Mouse (Mus musculus): ENCODE measurements around the gene Paics. TPM values are rescaled to one million over a fixed set of nuclear protein-coding genes. Genes with fewer than 3 reads are reported as not detected.
"Not testable (repeated sequence)": the region's sequence is repeated elsewhere in the genome, so short reads cannot be mapped to it uniquely, and the experiment has no call there.

The Paics gene
- polyA plus RNA-seq, 1 experiment from 2014 or later, result 169 TPM

- peaks cover 16% of the 10 kb centered on the region for H3K36me3 ChIP-seq (ENCODE audit: control insufficient read depth, insufficient read depth, low read length)
- ATAC-seq, result no peak
Observed at GRCm38 (mm10) chr5:76964651-76965050, 13.5 kb downstream of the Paics start.

DNA sequence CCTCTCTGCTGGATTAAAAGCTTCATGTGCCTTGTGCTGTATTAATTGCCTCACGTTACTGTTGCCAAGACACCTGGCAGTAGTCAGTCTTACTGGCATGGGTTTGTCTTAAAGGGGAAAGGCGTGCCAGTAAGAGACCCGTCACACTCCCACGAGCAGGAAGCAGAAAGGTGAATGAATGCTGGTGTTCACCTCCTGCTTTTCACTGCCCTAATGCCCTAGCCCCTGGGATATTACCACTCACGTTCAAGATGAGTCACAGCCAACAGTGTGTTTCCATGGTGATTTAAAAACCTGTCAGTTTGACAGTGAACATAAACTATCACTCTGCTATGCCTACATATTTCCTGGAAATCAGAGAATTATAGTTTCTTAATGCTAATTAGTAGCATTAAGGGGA, 18.1 kb downstream of the Paics start:
- no peak for ATAC-seq
- Histone ChIP-seq H3K4me2 (ENCODE audit: low read depth, low read length) (no peak overlapping the region), H3K27me3 (replicated peaks; ENCODE audit: control insufficient read depth, insufficient read depth, low read length) (no peaks in the 10 kb centered on the region), H3K9me3 (ENCODE audit: control insufficient read depth, low read length) (no peaks in the 10 kb centered on the region), H3K36me3 (ENCODE audit: control insufficient read depth, insufficient read depth, low read length) (peaks cover 13% of the 10 kb centered on the region), H3K4me3 (ENCODE audit: low read length) (no peak overlapping the region), H3K4me1 (ENCODE audit: control insufficient read depth, insufficient read depth, low read length) (peaks cover 5% of the 10 kb centered on the region; the same call in 1 of the 2 replicates), H3K9ac (ENCODE audit: low read depth, low read length) (no peak overlapping the region), H3K27ac (ENCODE audit: low read length) (no peak overlapping the region)
- 65% methylated on average over 5 of the region's 5 CpGs for WGBS

More at GRCm38 (mm10) chr5:76964651-76965050, 13.5 kb downstream of the Paics start:
- WGBS, result 92% methylated on average over 3 of the region's 3 CpGs
- H3K4me2 ChIP-seq (ENCODE audit: low read depth, low read length), result no peak overlapping the region
- no peak overlapping the region for H3K4me3 ChIP-seq (ENCODE audit: low read length)
- H3K9me3 ChIP-seq (ENCODE audit: control insufficient read depth, low read length), result no peaks in the 10 kb centered on the region
- no peak overlapping the region for H3K27ac ChIP-seq (ENCODE audit: low read length)
- no peaks in the 10 kb centered on the region for H3K4me1 ChIP-seq (ENCODE audit: control insufficient read depth, insufficient read depth, low read length)
- no peak overlapping the region for H3K9ac ChIP-seq (ENCODE audit: low read depth, low read length)
- no peaks in the 10 kb centered on the region for H3K27me3 ChIP-seq (replicated peaks; ENCODE audit: control insufficient read depth, insufficient read depth, low read length)

DNA sequence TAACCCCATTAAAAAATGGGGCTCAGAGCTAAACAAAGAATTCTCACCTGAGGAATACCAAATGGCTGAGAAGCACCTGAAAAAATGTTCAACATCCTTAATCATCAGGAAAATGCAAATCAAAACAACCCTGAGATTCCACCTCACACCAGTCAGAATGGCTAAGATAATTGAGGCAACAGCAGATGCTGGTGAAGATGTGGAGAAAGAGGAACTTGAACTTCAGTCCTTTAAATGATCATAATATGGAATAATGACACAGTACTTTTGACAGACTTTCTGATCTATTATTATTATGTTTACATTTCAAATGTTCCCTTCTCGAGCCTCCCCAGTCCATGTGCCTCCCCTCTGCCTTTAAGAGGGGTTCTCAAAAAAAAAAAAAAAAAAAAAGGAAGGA, 20.0 kb downstream of the Paics start:
- not testable (repeated sequence) for H3K36me3 ChIP-seq (ENCODE audit: control insufficient read depth, insufficient read depth, low read length); H3K4me3 ChIP-seq (ENCODE audit: low read length); H3K27ac ChIP-seq (ENCODE audit: low read length); ATAC-seq; H3K27me3 ChIP-seq (replicated peaks; ENCODE audit: control insufficient read depth, insufficient read depth, low read length); H3K4me2 ChIP-seq (ENCODE audit: low read depth, low read length); H3K9ac ChIP-seq (ENCODE audit: low read depth, low read length); H3K9me3 ChIP-seq (ENCODE audit: control insufficient read depth, low read length)
- WGBS, result 59% methylated on average over 1 of the region's 1 CpGs
- peaks cover 11% of the 10 kb centered on the region; the same call in 1 of the 2 replicates for H3K4me1 ChIP-seq (ENCODE audit: control insufficient read depth, insufficient read depth, low read length)

GRCm38 (mm10) chr5:76973488-76973887, 22.4 kb downstream of the Paics start:
- H3K36me3 ChIP-seq (ENCODE audit: control insufficient read depth, insufficient read depth, low read length), result peaks cover 6% of the 10 kb centered on the region; the same call in 1 of the 2 replicates
- H3K4me1 ChIP-seq (ENCODE audit: control insufficient read depth, insufficient read depth, low read length), result peaks cover 11% of the 10 kb centered on the region; the same call in 1 of the 2 replicates
- H3K27me3 ChIP-seq (replicated peaks; ENCODE audit: control insufficient read depth, insufficient read depth, low read length), result no peaks in the 10 kb centered on the region
- WGBS, result 57% methylated on average over 3 of the region's 3 CpGs
- no peaks in the 10 kb centered on the region for H3K9me3 ChIP-seq (ENCODE audit: control insufficient read depth, low read length)
- no peak overlapping the region for H3K27ac ChIP-seq (ENCODE audit: low read length)
- H3K4me2 ChIP-seq (ENCODE audit: low read depth, low read length), result peak overlapping the region; percentile 62
- peak overlapping the region; percentile 92; the same call in 1 of the 2 replicates for H3K9ac ChIP-seq (ENCODE audit: low read depth, low read length)
- peak overlapping the region; percentile 78 for H3K4me3 ChIP-seq (ENCODE audit: low read length)
- no peak for ATAC-seq

DNA sequence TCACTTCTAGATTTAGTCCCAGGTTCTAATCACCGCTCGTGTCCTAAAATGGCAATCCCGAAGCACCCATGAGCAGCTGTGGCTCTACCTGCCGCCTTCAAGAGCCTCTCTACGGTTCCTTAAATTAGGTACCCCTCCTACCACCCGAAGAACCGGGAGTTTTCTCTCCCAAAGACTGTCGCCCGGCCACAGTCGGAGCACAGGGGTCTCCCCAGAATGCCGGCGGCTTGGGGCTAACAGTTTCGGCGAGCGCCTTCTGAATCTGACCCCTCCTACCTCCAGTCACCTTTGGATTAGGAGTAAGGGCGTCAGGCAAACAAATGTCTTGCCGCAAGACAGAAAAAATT, 23.1 kb downstream of the Paics start:
- Histone ChIP-seq H3K4me1 (ENCODE audit: control insufficient read depth, insufficient read depth, low read length) (peaks cover 11% of the 10 kb centered on the region; the same call in 1 of the 2 replicates), H3K9me3 (ENCODE audit: control insufficient read depth, low read length) (no peaks in the 10 kb centered on the region), H3K9ac (ENCODE audit: low read depth, low read length) (peak overlapping the region; percentile 92), H3K27me3 (replicated peaks; ENCODE audit: control insufficient read depth, insufficient read depth, low read length) (no peaks in the 10 kb centered on the region), H3K27ac (ENCODE audit: low read length) (no peak overlapping the region), H3K36me3 (ENCODE audit: control insufficient read depth, insufficient read depth, low read length) (no peaks in the 10 kb centered on the region), H3K4me2 (ENCODE audit: low read depth, low read length) (peak overlapping the region; percentile 62), H3K4me3 (ENCODE audit: low read length) (peak overlapping the region; percentile 78)
- WGBS, result 2% methylated on average over 17 of the region's 17 CpGs
- ATAC-seq, result peak; percentile 58; the same call in 1 of the 2 replicates

DNA sequence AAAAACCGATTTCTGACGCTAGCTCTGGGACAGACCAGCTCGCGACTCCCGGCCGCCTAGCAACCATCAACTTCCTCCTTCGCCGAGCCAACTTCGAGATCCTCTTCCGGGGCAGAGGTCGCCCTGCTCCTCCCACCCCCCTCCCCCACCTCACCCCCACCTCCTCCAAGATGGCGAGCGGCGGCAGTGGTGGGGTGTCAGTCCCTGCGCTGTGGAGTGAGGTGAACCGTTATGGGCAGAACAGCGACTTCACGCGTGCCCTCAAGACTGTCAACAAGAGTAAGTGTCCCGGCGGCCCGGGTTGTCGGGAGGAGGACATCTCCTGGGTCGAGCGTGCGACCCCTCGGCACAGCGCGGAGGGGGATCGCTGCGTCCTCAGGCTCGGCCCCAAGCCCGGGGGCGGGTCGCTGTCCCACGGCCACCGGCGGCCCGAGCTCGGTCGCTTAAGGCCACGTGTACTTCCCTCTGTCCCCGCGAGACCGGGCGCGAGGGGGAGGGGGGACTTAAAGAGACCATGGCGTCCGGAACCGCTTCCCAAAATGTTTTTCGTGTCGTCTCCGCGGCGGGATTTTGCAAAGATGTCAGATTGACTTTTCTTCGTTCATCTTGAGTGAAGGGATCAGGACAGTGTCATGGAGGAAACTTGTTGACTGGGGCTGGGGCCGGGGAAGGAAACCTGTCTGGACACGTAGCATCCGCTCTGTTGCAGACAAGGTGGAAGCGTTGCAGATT, 23.6 kb downstream of the Paics start, which contains the start of gene Srp72:
Gene Srp72, plus strand, starts transcription at position 130 of the 732 bp plus-strand sequence.
- Histone ChIP-seq H3K9me3 (ENCODE audit: control insufficient read depth, low read length) (no peaks in the 10 kb centered on the region), H3K27me3 (replicated peaks; ENCODE audit: control insufficient read depth, insufficient read depth, low read length) (no peaks in the 10 kb centered on the region), H3K27ac (ENCODE audit: low read length) (peak within 1 kb of the TSS; percentile 84), H3K4me2 (ENCODE audit: low read depth, low read length) (peak within 1 kb of the TSS; percentile 62), H3K36me3 (ENCODE audit: control insufficient read depth, insufficient read depth, low read length) (peaks cover 3% of the 10 kb centered on the region; the same call in 1 of the 2 replicates), H3K4me1 (ENCODE audit: control insufficient read depth, insufficient read depth, low read length) (peaks cover 11% of the 10 kb centered on the region; the same call in 1 of the 2 replicates), H3K9ac (ENCODE audit: low read depth, low read length) (peak within 1 kb of the TSS; percentile 92), H3K4me3 (ENCODE audit: low read length) (peak within 1 kb of the TSS; percentile 78)
- peak; percentile 94 for ATAC-seq
- WGBS, result under 1% methylated on average over 60 of the region's 60 CpGs

DNA sequence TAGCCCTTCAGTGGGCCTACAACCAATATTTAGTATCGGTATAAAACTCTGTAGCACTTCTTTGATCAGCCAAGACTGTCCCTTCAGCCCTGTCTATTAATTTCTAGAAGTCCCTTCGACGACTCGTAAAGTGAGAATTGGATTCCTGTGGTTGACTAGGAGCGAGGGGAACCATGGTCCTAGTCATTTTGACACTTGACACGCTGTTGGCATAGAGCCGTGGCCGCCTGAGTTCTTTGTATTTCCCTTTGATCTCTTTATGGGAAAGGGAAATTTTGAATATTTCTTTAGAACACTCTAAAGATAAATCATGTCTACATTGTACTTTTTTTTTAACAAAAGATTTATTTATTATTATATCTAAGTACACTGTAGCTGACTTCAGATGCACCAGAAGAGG, 24.6 kb downstream of the Paics start:
- H3K36me3 ChIP-seq (ENCODE audit: control insufficient read depth, insufficient read depth, low read length), result peaks cover 7% of the 10 kb centered on the region; the same call in 1 of the 2 replicates
- no peaks in the 10 kb centered on the region for H3K27me3 ChIP-seq (replicated peaks; ENCODE audit: control insufficient read depth, insufficient read depth, low read length)
- H3K4me2 ChIP-seq (ENCODE audit: low read depth, low read length), result peak overlapping the region; percentile 61
- H3K4me1 ChIP-seq (ENCODE audit: control insufficient read depth, insufficient read depth, low read length), result peaks cover 11% of the 10 kb centered on the region; the same call in 1 of the 2 replicates
- peak overlapping the region; percentile 92; the same call in 1 of the 2 replicates for H3K9ac ChIP-seq (ENCODE audit: low read depth, low read length)
- peak overlapping the region; percentile 78 for H3K4me3 ChIP-seq (ENCODE audit: low read length)
- no peak for ATAC-seq
- no peak overlapping the region for H3K27ac ChIP-seq (ENCODE audit: low read length)
- no peaks in the 10 kb centered on the region for H3K9me3 ChIP-seq (ENCODE audit: control insufficient read depth, low read length)
- WGBS, result 81% methylated on average over 8 of the region's 8 CpGs

- Histone ChIP-seq H3K4me3 (ENCODE audit: low read length) (no peak overlapping the region), H3K9ac (ENCODE audit: low read depth, low read length) (no peak overlapping the region), H3K4me2 (ENCODE audit: low read depth, low read length) (no peak overlapping the region), H3K36me3 (ENCODE audit: control insufficient read depth, insufficient read depth, low read length) (peaks cover 27% of the 10 kb centered on the region), H3K27ac (ENCODE audit: low read length) (no peak overlapping the region), H3K4me1 (ENCODE audit: control insufficient read depth, insufficient read depth, low read length) (no peaks in the 10 kb centered on the region), H3K27me3 (replicated peaks; ENCODE audit: control insufficient read depth, insufficient read depth, low read length) (no peaks in the 10 kb centered on the region), H3K9me3 (ENCODE audit: control insufficient read depth, low read length) (no peaks in the 10 kb centered on the region)
- ATAC-seq, result no peak
- 93% methylated on average over 11 of the region's 11 CpGs for WGBS
Observed at GRCm38 (mm10) chr5:76984015-76984414, 32.9 kb downstream of the Paics start.

DNA sequence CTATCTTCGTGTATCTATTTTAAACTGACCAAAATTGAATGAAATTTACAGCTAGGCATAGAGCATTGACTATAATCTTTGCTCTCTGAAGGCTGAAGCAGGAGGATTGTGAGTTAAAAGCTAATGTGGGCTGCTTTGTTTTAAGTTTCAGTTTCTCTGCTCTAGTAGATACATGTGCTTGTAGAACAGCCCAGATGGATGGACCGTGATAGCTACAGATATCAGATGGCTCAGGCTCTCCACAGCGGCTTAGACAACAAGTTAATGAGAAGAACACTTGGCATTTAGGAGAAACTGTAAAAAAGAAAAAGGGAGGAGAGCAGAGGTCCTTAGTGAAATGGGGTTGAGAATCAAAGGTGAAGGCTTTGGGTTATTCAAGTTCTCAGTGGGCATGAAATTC, 39.7 kb downstream of the Paics start:
- H3K27ac ChIP-seq (ENCODE audit: low read length), result no peak overlapping the region
- no peaks in the 10 kb centered on the region for H3K27me3 ChIP-seq (replicated peaks; ENCODE audit: control insufficient read depth, insufficient read depth, low read length)
- H3K4me3 ChIP-seq (ENCODE audit: low read length), result no peak overlapping the region
- H3K4me1 ChIP-seq (ENCODE audit: control insufficient read depth, insufficient read depth, low read length), result no peaks in the 10 kb centered on the region
- H3K9me3 ChIP-seq (ENCODE audit: control insufficient read depth, low read length), result no peaks in the 10 kb centered on the region; the same call in 1 of the 2 replicates
- WGBS, result 94% methylated on average over 3 of the region's 3 CpGs
- H3K4me2 ChIP-seq (ENCODE audit: low read depth, low read length), result no peak overlapping the region
- H3K9ac ChIP-seq (ENCODE audit: low read depth, low read length), result no peak overlapping the region
- H3K36me3 ChIP-seq (ENCODE audit: control insufficient read depth, insufficient read depth, low read length), result peaks cover 25% of the 10 kb centered on the region
- ATAC-seq, result no peak

Measured in intestine, embryonic 16.5 days (tissue).